Mouse (Mus musculus) E14TG2a.4 (cell line): Measurements from ENCODE around the gene Fanci.

ENCODE experiments used
- H3K27me3 ChIP-seq: 2 replicates; pipeline ENCODE4 v1.6.1; 2014; ENCODE audit warnings: low read length, control low read depth; ENCODE audit not compliant: insufficient read depth
- H3K36me3 ChIP-seq: 2 replicates; pipeline ENCODE4 v1.6.1; 2014; ENCODE audit warnings: low read length, control low read depth; ENCODE audit not compliant: insufficient read depth
- H3K4me1 ChIP-seq: replicated peaks from 2 replicates; pipeline ENCODE4 v1.6.1; 2014; ENCODE audit warnings: low read depth, low read length, control low read depth
- H3K4me3 ChIP-seq: replicated peaks from 2 replicates; pipeline ENCODE4 v1.5.1; 2014; ENCODE audit warnings: mild to moderate bottlenecking, low read length
- H3K9me3 ChIP-seq: 2 replicates; pipeline ENCODE4 v1.6.1; 2014; ENCODE audit warnings: low read length, control low read depth
- CTCF ChIP-seq: conservative IDR thresholded peaks from 2 replicates; pipeline ENCODE4 v1.5.1; 2014; ENCODE audit warnings: low read length
- NANOG ChIP-seq: IDR thresholded peaks from 2 replicates; pipeline ENCODE4 v1.6.1; 2014; ENCODE audit warnings: borderline replicate concordance, low read length, mixed read lengths
- POU5F1 ChIP-seq: IDR thresholded peaks from 2 replicates; pipeline ENCODE4 v1.6.1; 2014; ENCODE audit warnings: low read length, borderline replicate concordance

The Fanci gene

GRCm38 (mm10) chr7:79497701-79498115 lies 106.0 kb downstream of the Fanci start:
- Histone ChIP-seq H3K4me3 (peak overlapping the region; percentile 46), H3K36me3 (no peaks in the 10 kb centered on the region), H3K27me3 (peaks cover 80% of the 10 kb centered on the region), H3K9me3 (no peaks in the 10 kb centered on the region; the same call in 1 of the 2 replicates), H3K4me1 (peaks cover 76% of the 10 kb centered on the region)
- no peak for TF ChIP-seq CTCF
- TF ChIP-seq POU5F1, result no peak
- TF ChIP-seq NANOG, result no peak; the same call in 1 of the 2 replicates

GRCm38 (mm10) chr7:79498356-79498755 lies 106.6 kb downstream of the Fanci start:
- Histone ChIP-seq H3K4me1 (peaks cover 74% of the 10 kb centered on the region), H3K9me3 (no peaks in the 10 kb centered on the region; the same call in 1 of the 2 replicates), H3K4me3 (peak overlapping the region; percentile 46; the same call in 1 of the 2 replicates), H3K27me3 (peaks cover 87% of the 10 kb centered on the region), H3K36me3 (no peaks in the 10 kb centered on the region)
- no peak for TF ChIP-seq NANOG
- TF ChIP-seq POU5F1, result no peak
- no peak for TF ChIP-seq CTCF

GRCm38 (mm10) chr7:79498965-79499595 lies 107.4 kb downstream of the Fanci start:
- Histone ChIP-seq H3K9me3 (no peaks in the 10 kb centered on the region; the same call in 1 of the 2 replicates), H3K27me3 (peaks cover 94% of the 10 kb centered on the region), H3K36me3 (no peaks in the 10 kb centered on the region), H3K4me1 (peaks cover 73% of the 10 kb centered on the region), H3K4me3 (peak overlapping the region; percentile 63)
- TF ChIP-seq CTCF (no peak), POU5F1 (no peak), NANOG (no peak)
